Mouse (Mus musculus) lung, postnatal 0 days (tissue): Measurements from ENCODE around the gene Helq. TPM values are rescaled to one million over a fixed set of nuclear protein-coding genes. Genes with fewer than 3 reads are reported as not detected.

Source experiments
- ATAC-seq: fragments of 200-750 bp; cut with Nextera tagmentation; 2 replicates; pipeline ENCODE4 v1.8.0; 2017; ENCODE audit warnings: moderate library complexity
- DNase-seq: peaks from one replicate; pipeline ENCODE4 v3.0.0-alpha.2; 2016; ENCODE audit warnings: low spot score
- H3K27ac ChIP-seq: fragments of 300-500 bp; sonication (generic); 2 replicates; pipeline ENCODE4 v1.5.1; 2014; ENCODE audit warnings: antibody characterized with exemption, mild to moderate bottlenecking, low read length, mixed read lengths
- H3K27me3 ChIP-seq: fragments of 300-500 bp; sonication (generic); replicated peaks from 2 replicates; pipeline ENCODE4 v1.6.1; 2014; ENCODE audit warnings: low read length, mixed read lengths; ENCODE audit not compliant: insufficient read depth
- H3K36me3 ChIP-seq: fragments of 300-500 bp; sonication (generic); 2 replicates; pipeline ENCODE4 v1.6.1; 2014; ENCODE audit warnings: low read length, mixed read lengths; ENCODE audit not compliant: insufficient read depth
- H3K4me1 ChIP-seq: fragments of 300-500 bp; sonication (generic); 2 replicates; pipeline ENCODE4 v1.6.1; 2014; ENCODE audit warnings: antibody characterized with exemption, low read depth, low read length, mixed read lengths; ENCODE audit not compliant: insufficient read depth
- H3K4me2 ChIP-seq: fragments of 300-500 bp; sonication (generic); replicated peaks from 2 replicates; pipeline ENCODE4 v1.6.1; 2014; ENCODE audit warnings: low read depth, mild to moderate bottlenecking, low read length, moderate library complexity, mixed read lengths
- H3K4me3 ChIP-seq: fragments of 300-500 bp; sonication (generic); 2 replicates; pipeline ENCODE4 v1.5.1; 2014; ENCODE audit warnings: low read depth, low read length
- H3K9ac ChIP-seq: fragments of 300-500 bp; sonication (generic); replicated peaks from 2 replicates; pipeline ENCODE4 v1.6.1; 2014; ENCODE audit warnings: low read depth, mild to moderate bottlenecking
- H3K9me3 ChIP-seq: fragments of 300-500 bp; sonication (generic); 2 replicates; pipeline ENCODE4 v1.6.1; 2016; ENCODE audit warnings: low read length, mixed read lengths
- CTCF ChIP-seq: IDR thresholded peaks from 2 replicates; pipeline ENCODE4 v1.5.1; 2016; ENCODE audit warnings: antibody characterized with exemption, mild to moderate bottlenecking
- EP300 ChIP-seq: IDR thresholded peaks from 2 replicates; pipeline ENCODE4 v1.6.1; 2016; ENCODE audit warnings: antibody characterized with exemption, mild to moderate bottlenecking, control low read depth
- WGBS: fragments of 180-500 bp; shearing (Covaris S2); extraction: QIAGEN DNeasy Blood & Tissue Kit; methylation state at CpG from one replicate; pipeline ENCODE4 v1.1.7; 2014; 5-methylcytosine and 5-hydroxymethylcytosine counted together
- polyA plus RNA-seq: library from polyadenylated mRNA; unstranded; fragments of >200 nt; fragmentation: Nextera tagmentation; extraction: Ambion mirVana; gene quantifications from 2 replicates; pipeline ENCODE4 v1.2.1, GENCODE M21; 2015

Helq gene
- polyA plus RNA-seq, 1 experiment from 2014 or later = 6.8 TPM

DNA sequence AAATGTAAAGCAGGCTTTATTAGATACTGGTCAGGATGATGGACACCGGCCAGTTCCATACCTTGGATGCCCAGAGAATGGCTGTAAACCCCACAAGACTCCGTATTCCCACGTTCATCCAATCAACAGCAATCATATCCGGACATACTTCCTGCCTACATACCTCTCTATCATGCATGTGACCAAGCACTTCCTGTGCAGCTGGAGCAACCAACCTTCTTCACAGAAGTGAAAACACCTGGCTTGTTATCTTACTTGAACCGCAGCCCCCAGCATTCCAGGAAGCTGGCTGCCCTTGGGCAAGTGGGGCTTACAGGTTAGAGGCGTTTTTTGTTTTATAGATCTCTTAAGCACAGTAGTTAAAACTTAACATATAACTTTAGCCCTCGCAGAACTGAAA is 24.4 kb upstream of the Helq start:
- ATAC-seq (no peak), DNase-seq (no peak)
- no peak for TF ChIP-seq CTCF
- no peak for TF ChIP-seq EP300
- WGBS = 68% methylated on average over 7 of the region's 7 CpGs
- no peaks in the 10 kb centered on the region for H3K9me3 ChIP-seq
- no peaks in the 10 kb centered on the region; the same call in 1 of the 2 replicates for H3K4me1 ChIP-seq
- no peak overlapping the region for H3K9ac ChIP-seq
- H3K4me2 ChIP-seq = no peak overlapping the region
- no peak overlapping the region for H3K4me3 ChIP-seq
- no peak overlapping the region for H3K27ac ChIP-seq
- H3K27me3 ChIP-seq = no peaks in the 10 kb centered on the region
- no peaks in the 10 kb centered on the region for H3K36me3 ChIP-seq

GRCm38 (mm10) chr5:100821375-100821774 is 23.0 kb upstream of the Helq start:
- Histone ChIP-seq H3K36me3 (no peaks in the 10 kb centered on the region), H3K27me3 (no peaks in the 10 kb centered on the region), H3K9me3 (no peaks in the 10 kb centered on the region), H3K4me3 (no peak overlapping the region; the same call in 1 of the 2 replicates), H3K4me1 (no peaks in the 10 kb centered on the region; the same call in 1 of the 2 replicates), H3K4me2 (peak overlapping the region; percentile 100), H3K9ac (no peak overlapping the region), H3K27ac (no peak overlapping the region)
- peak; percentile 60 for ATAC-seq
- TF ChIP-seq CTCF (peak; percentile 41), EP300 (no peak)
- peak; percentile 82 for DNase-seq
- 68% methylated on average over 8 of the region's 8 CpGs for WGBS

DNA sequence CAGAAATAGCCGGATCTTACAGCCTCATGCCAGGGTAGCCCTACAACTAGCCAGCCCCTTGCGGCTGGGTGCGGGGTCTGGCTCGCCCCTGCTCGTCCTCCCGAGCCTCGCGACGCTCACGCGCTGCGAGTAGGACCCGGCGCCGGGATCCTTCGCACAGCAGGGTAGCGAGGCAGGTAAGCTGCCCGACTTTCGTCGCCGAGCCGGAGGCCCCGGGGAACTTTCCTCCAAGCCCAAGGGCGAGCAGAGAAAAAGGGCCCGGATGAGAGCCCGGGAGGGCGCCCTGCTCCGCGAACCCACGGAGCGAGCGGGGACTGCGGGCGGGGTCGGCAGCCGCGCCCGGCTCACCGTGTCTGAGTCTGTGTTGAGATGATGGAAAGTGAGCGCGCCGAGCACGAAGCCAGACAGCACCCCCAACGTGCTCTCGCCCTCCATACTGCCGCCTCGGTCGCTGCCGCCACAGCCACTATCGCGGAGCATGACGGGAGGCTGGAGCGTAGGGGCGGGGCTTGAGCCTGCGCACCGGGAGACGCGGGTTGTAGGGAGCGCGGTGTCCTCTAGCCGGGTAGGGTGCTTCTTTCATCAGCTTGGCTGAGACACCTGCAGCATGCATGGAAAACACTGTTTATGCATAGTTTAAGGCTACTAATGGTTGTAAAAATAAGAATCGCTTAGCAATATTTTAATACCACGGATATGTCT is 22.2 kb upstream of the Helq start, which contains the start of gene Abraxas1:
Gene Abraxas1, minus strand, starts transcription at position 483 of the 702 bp plus-strand sequence.
- Histone ChIP-seq H3K4me1 (no peaks in the 10 kb centered on the region; the same call in 1 of the 2 replicates), H3K27me3 (no peaks in the 10 kb centered on the region), H3K9me3 (no peaks in the 10 kb centered on the region), H3K27ac (peak within 1 kb of the TSS; percentile 59), H3K9ac (peak within 1 kb of the TSS; percentile 86), H3K36me3 (no peaks in the 10 kb centered on the region), H3K4me3 (peak within 1 kb of the TSS; percentile 86), H3K4me2 (peak within 1 kb of the TSS; percentile 100)
- DNase-seq (peak; percentile 88), ATAC-seq (peak; percentile 97)
- under 1% methylated on average over 61 of the region's 63 CpGs for WGBS
- TF ChIP-seq CTCF (peak; percentile 16), EP300 (no peak)

- no peaks in the 10 kb centered on the region for H3K9me3 ChIP-seq
- peak overlapping the region; percentile 86 for H3K9ac ChIP-seq
- 27% methylated on average over 16 of the region's 16 CpGs for WGBS
- H3K4me3 ChIP-seq = peak overlapping the region; percentile 86
- H3K27me3 ChIP-seq = no peaks in the 10 kb centered on the region
- H3K27ac ChIP-seq = no peak overlapping the region; the same call in 1 of the 2 replicates
- no peaks in the 10 kb centered on the region for H3K36me3 ChIP-seq
- ATAC-seq (no peak), DNase-seq (peak; percentile 34)
- H3K4me1 ChIP-seq = no peaks in the 10 kb centered on the region; the same call in 1 of the 2 replicates
- TF ChIP-seq CTCF (peak; percentile 52), EP300 (no peak)
- peak overlapping the region; percentile 100 for H3K4me2 ChIP-seq
Observed at GRCm38 (mm10) chr5:100819568-100820480, 21.4 kb upstream of the Helq start.

- H3K4me1 ChIP-seq = no peaks in the 10 kb centered on the region; the same call in 1 of the 2 replicates
- H3K4me2 ChIP-seq = no peak overlapping the region
- TF ChIP-seq CTCF = no peak
- TF ChIP-seq EP300 = no peak
- H3K4me3 ChIP-seq = no peak overlapping the region
- 62% methylated on average over 4 of the region's 4 CpGs for WGBS
- no peak overlapping the region for H3K9ac ChIP-seq
- no peak overlapping the region for H3K27ac ChIP-seq
- H3K9me3 ChIP-seq = no peaks in the 10 kb centered on the region
- no peaks in the 10 kb centered on the region for H3K36me3 ChIP-seq
- H3K27me3 ChIP-seq = no peaks in the 10 kb centered on the region
- DNase-seq (no peak), ATAC-seq (no peak)
Observed at GRCm38 (mm10) chr5:100818341-100818740, 19.9 kb upstream of the Helq start.

GRCm38 (mm10) chr5:100794084-100794483 is 4.3 kb downstream of the Helq start:
- H3K27me3 ChIP-seq = no peaks in the 10 kb centered on the region
- H3K27ac ChIP-seq = no peak overlapping the region
- no peak overlapping the region for H3K4me2 ChIP-seq
- H3K36me3 ChIP-seq = no peaks in the 10 kb centered on the region
- no peak for ATAC-seq
- H3K9ac ChIP-seq = no peak overlapping the region
- H3K4me3 ChIP-seq = no peak overlapping the region
- TF ChIP-seq CTCF (no peak), EP300 (no peak)
- DNase-seq = no peak
- WGBS = 70% methylated on average over 5 of the region's 5 CpGs
- H3K4me1 ChIP-seq = 0 out of 2 replicates have a peak, but pooled peaks cover under 1% of the 10 kb centered on the region
- no peaks in the 10 kb centered on the region for H3K9me3 ChIP-seq
